Mouse (Mus musculus): ENCODE data around the gene Cep164.

DNA sequence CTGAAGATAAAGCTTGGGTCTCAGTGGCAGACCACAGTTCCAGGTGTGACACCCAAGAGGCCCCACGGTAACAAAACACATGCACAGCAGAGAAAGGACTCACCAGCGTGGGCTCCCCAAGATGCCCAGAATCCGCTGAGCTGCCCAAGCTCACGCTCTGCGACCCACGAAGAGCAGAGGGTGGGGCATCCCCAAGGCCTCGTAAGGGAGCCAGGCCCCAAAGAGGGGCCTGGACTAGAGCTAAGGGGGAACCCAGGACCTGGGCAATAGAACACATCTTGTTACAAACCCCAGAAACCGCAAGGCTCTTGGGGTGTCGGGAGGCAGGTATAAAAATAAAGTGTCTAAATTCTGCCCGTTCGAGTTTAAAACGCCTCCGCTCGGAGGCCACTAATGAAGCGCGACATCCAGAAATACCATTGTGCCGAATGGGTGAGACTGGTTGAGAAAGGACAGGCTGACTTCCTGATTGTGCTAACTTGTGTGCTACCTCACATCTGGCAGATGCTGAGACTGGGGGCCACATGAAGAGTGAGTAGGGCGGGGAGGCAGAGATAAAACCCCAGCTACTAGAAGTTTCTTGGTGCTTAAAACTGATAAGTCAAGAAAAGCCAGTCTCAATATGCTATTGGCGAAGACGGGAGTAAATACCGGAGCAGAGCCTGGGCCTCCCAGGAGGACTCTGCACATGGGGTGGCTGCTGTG, 25.3 kb downstream of the Cep164 start:
- TF ChIP-seq NANOG (IDR thresholded peaks at IDR 0.05; ENCODE audit: borderline replicate concordance, low read length) (no peak), CTCF (conservative IDR thresholded peaks at IDR 0.05; ENCODE audit: low read length) (no peak), POU5F1 (IDR thresholded peaks at IDR 0.05; ENCODE audit: borderline replicate concordance, low read length) (no peak)
